Mouse (Mus musculus): ENCODE results near the gene Pdcd7. TPM values are rescaled to one million over a fixed set of nuclear protein-coding genes. Genes with fewer than 3 reads are reported as not detected.

The Pdcd7 gene
- total RNA-seq (2014; rRNA removed) = 16.4 and 23.4 TPM in 2 replicates
- 7.7 and 11.0 TPM in 2 replicates for polyA plus RNA-seq (2015; fragmentation: Nextera tagmentation; extraction: Ambion mirVana)

GRCm38 (mm10) chr9:65345854-65346475 lies at the start of gene Pdcd7:
Gene Pdcd7 (plus strand): TSS chr9:65346104.
- peak; percentile 99 for DNase-seq (ENCODE audit: low spot score)
- Histone ChIP-seq H3K27ac (ENCODE audit: low read depth, low read length) (peak within 1 kb of the TSS; percentile 97), H3K9me3 (ENCODE audit: low read length) (no peaks in the 10 kb centered on the region), H3K9ac (replicated peaks; ENCODE audit: low read length, poor library complexity, severe bottlenecking) (peak within 1 kb of the TSS; percentile 94), H3K4me3 (ENCODE audit: low read depth, low read length) (peak within 1 kb of the TSS; percentile 99), H3K4me2 (ENCODE audit: low read depth, low read length, poor library complexity, severe bottlenecking) (peak within 1 kb of the TSS; percentile 91), H3K36me3 (ENCODE audit: insufficient read depth, low read length) (no peaks in the 10 kb centered on the region), H3K4me1 (ENCODE audit: insufficient read depth, low read length) (peaks cover 9% of the 10 kb centered on the region), H3K27me3 (ENCODE audit: insufficient read depth, low read length) (no peaks in the 10 kb centered on the region)
- 2% methylated on average over 54 of the region's 59 CpGs for WGBS
- peak; percentile 95 for ATAC-seq (ENCODE audit: low FRiP score)
- TF ChIP-seq CTCF (IDR thresholded peaks at IDR 0.05) = no peak

- no peaks in the 10 kb centered on the region for H3K27me3 ChIP-seq (ENCODE audit: insufficient read depth, low read length)
- no peak overlapping the region for H3K9ac ChIP-seq (replicated peaks; ENCODE audit: low read length, poor library complexity, severe bottlenecking)
- H3K9me3 ChIP-seq (ENCODE audit: low read length) = no peaks in the 10 kb centered on the region
- H3K36me3 ChIP-seq (ENCODE audit: insufficient read depth, low read length) = peaks cover 14% of the 10 kb centered on the region
- no peak overlapping the region for H3K27ac ChIP-seq (ENCODE audit: low read depth, low read length)
- H3K4me1 ChIP-seq (ENCODE audit: insufficient read depth, low read length) = no peaks in the 10 kb centered on the region; the same call in 1 of the 2 replicates
- H3K4me3 ChIP-seq (ENCODE audit: low read depth, low read length) = no peak overlapping the region
- no peak for ATAC-seq (ENCODE audit: low FRiP score)
- DNase-seq (ENCODE audit: low spot score) = no peak
- H3K4me2 ChIP-seq (ENCODE audit: low read depth, low read length, poor library complexity, severe bottlenecking) = no peak overlapping the region
- WGBS = 100% methylated on average over 2 of the region's 2 CpGs
- no peak for TF ChIP-seq CTCF (IDR thresholded peaks at IDR 0.05)
Measured at GRCm38 (mm10) chr9:65297056-65297455, 48.8 kb upstream of the Pdcd7 start.

GRCm38 (mm10) chr9:65298761-65299160 lies 47.1 kb upstream of the Pdcd7 start:
- no peak for DNase-seq (ENCODE audit: low spot score)
- Histone ChIP-seq H3K36me3 (ENCODE audit: insufficient read depth, low read length) (peaks cover 26% of the 10 kb centered on the region), H3K9ac (replicated peaks; ENCODE audit: low read length, poor library complexity, severe bottlenecking) (no peak overlapping the region)

GRCm38 (mm10) chr9:65299650-65300049 lies 46.3 kb upstream of the Pdcd7 start:
- ATAC-seq (ENCODE audit: low FRiP score) = no peak

More at GRCm38 (mm10) chr9:65298761-65299160, 47.1 kb upstream of the Pdcd7 start:
- Histone ChIP-seq H3K27me3 (ENCODE audit: insufficient read depth, low read length) (no peaks in the 10 kb centered on the region), H3K27ac (ENCODE audit: low read depth, low read length) (no peak overlapping the region), H3K4me3 (ENCODE audit: low read depth, low read length) (no peak overlapping the region), H3K4me1 (ENCODE audit: insufficient read depth, low read length) (no peaks in the 10 kb centered on the region; the same call in 1 of the 2 replicates), H3K9me3 (ENCODE audit: low read length) (no peaks in the 10 kb centered on the region), H3K4me2 (ENCODE audit: low read depth, low read length, poor library complexity, severe bottlenecking) (no peak overlapping the region)
- TF ChIP-seq CTCF (IDR thresholded peaks at IDR 0.05) = no peak
- ATAC-seq (ENCODE audit: low FRiP score) = no peak
- WGBS = 93% methylated on average over 3 of the region's 3 CpGs

GRCm38 (mm10) chr9:65302327-65302983 lies 43.4 kb upstream of the Pdcd7 start:
- peaks cover 34% of the 10 kb centered on the region for H3K36me3 ChIP-seq (ENCODE audit: insufficient read depth, low read length)
- no peak overlapping the region for H3K27ac ChIP-seq (ENCODE audit: low read depth, low read length)
- H3K4me1 ChIP-seq (ENCODE audit: insufficient read depth, low read length) = no peaks in the 10 kb centered on the region
- no peak overlapping the region for H3K4me2 ChIP-seq (ENCODE audit: low read depth, low read length, poor library complexity, severe bottlenecking)
- H3K4me3 ChIP-seq (ENCODE audit: low read depth, low read length) = no peak overlapping the region
- H3K9me3 ChIP-seq (ENCODE audit: low read length) = no peaks in the 10 kb centered on the region
- TF ChIP-seq CTCF (IDR thresholded peaks at IDR 0.05) = no peak
- ATAC-seq (ENCODE audit: low FRiP score) (no peak), DNase-seq (ENCODE audit: low spot score) (no peak)
- no peaks in the 10 kb centered on the region for H3K27me3 ChIP-seq (ENCODE audit: insufficient read depth, low read length)
- no peak overlapping the region for H3K9ac ChIP-seq (replicated peaks; ENCODE audit: low read length, poor library complexity, severe bottlenecking)
- 95% methylated on average over 4 of the region's 4 CpGs for WGBS

More at GRCm38 (mm10) chr9:65299650-65300049, 46.3 kb upstream of the Pdcd7 start:
- Histone ChIP-seq H3K36me3 (ENCODE audit: insufficient read depth, low read length) (peaks cover 31% of the 10 kb centered on the region), H3K4me1 (ENCODE audit: insufficient read depth, low read length) (no peaks in the 10 kb centered on the region; the same call in 1 of the 2 replicates), H3K4me2 (ENCODE audit: low read depth, low read length, poor library complexity, severe bottlenecking) (no peak overlapping the region), H3K4me3 (ENCODE audit: low read depth, low read length) (no peak overlapping the region), H3K27me3 (ENCODE audit: insufficient read depth, low read length) (no peaks in the 10 kb centered on the region), H3K9ac (replicated peaks; ENCODE audit: low read length, poor library complexity, severe bottlenecking) (no peak overlapping the region), H3K27ac (ENCODE audit: low read depth, low read length) (no peak overlapping the region), H3K9me3 (ENCODE audit: low read length) (no peaks in the 10 kb centered on the region)
- no peak for TF ChIP-seq CTCF (IDR thresholded peaks at IDR 0.05)
- no peak for DNase-seq (ENCODE audit: low spot score)
- 96% methylated on average over 7 of the region's 7 CpGs for WGBS

DNA sequence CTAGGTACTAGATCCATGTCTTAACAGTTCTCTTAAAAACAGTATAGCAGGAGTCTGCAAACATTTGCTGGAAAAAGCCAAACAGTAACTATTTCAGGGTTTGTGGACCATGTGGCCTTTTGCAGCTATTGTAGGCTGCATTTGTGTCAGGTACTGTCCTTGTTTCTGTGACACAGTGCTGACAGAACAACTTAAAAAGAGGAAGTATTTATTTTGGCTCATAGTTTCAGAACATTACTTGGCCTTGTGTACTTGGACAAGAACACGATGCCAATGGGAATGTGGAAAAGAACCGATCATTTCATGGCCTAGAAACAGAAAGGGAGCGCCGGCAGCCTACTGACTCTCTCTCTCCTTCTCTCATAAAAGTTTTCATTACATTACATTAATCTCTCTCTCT lies 42.3 kb upstream of the Pdcd7 start:
- Histone ChIP-seq H3K9ac (replicated peaks; ENCODE audit: low read length, poor library complexity, severe bottlenecking) (no peak overlapping the region), H3K27me3 (ENCODE audit: insufficient read depth, low read length) (no peaks in the 10 kb centered on the region), H3K4me2 (ENCODE audit: low read depth, low read length, poor library complexity, severe bottlenecking) (no peak overlapping the region), H3K4me3 (ENCODE audit: low read depth, low read length) (no peak overlapping the region), H3K27ac (ENCODE audit: low read depth, low read length) (no peak overlapping the region), H3K9me3 (ENCODE audit: low read length) (no peaks in the 10 kb centered on the region), H3K4me1 (ENCODE audit: insufficient read depth, low read length) (no peaks in the 10 kb centered on the region), H3K36me3 (ENCODE audit: insufficient read depth, low read length) (peaks cover 33% of the 10 kb centered on the region)
- no peak for DNase-seq (ENCODE audit: low spot score)
- TF ChIP-seq CTCF (IDR thresholded peaks at IDR 0.05) = no peak
- WGBS = 97% methylated on average over 4 of the region's 4 CpGs
- no peak for ATAC-seq (ENCODE audit: low FRiP score)

Measured in midbrain, postnatal 0 days (tissue).